Comparison of ENCODE assay signal across 8 mouse cellular contexts in the genomic region with DNA sequence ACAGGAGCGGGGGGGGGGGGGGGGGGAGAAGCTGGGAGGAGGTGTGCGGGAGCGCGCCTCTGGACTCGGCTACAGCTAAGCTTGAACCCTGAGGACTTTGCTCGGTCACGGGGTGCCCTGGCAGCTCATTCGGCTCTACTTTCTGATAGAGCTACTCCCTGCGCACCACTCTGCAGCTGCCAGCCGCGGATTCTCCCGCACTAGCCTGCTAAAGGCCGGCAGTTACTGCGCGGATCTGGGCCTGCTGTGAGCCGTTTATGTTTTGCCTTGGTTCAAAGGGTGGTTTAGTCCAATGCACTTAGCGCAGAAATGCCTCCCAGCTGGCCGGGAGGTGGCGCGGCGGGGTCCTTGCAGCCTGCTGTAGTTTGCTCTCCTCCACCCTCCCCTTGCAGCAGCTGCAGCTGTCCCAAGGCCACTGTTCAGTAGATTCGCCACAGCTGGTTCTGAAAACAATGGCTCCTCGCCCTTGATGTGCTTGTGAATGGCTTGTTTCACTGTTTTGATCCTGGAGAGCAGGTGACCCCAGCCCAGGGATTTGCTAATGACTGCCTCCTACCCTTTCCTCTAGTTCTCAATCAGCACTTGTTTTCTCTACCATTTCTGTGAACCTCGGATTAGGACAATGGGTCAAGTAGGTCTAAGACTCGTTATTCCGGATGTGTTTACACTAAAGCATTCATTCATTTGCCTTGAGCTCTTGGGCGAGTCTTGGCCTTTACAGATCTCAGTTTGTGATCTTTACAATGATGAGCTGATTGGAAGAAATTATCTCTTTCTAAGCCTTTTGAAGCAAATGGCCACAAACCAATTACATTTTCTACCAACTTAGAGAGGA. TPM values are rescaled to one million over a fixed set of nuclear protein-coding genes. Genes with fewer than 3 reads are reported as not detected.
DNase-seq lines count a peak whose midpoint lies in the region; ATAC-seq and TF ChIP-seq lines count a peak whose summit lies in the region.

No protein-coding gene starts in this region.

- H3K27ac ChIP-seq in brown adipose tissue, adult 24 weeks (replicated peaks; ENCODE audit: low read depth, low read length): peak overlapping the region; percentile 55
- H3K27ac ChIP-seq in forebrain, embryonic 13.5 days: peak overlapping the region; percentile 88
- peak overlapping the region; percentile 60 for H3K27ac ChIP-seq in heart, embryonic 15.5 days
- peak overlapping the region; percentile 72 for H3K27ac ChIP-seq in liver, embryonic 12.5 days
- H3K27ac ChIP-seq in neural tube, embryonic 14.5 days (ENCODE audit: low read depth, low read length): peak overlapping the region; percentile 84

- H3K4me1 ChIP-seq in E14TG2a.4 (replicated peaks; ENCODE audit: low read depth, low read length): peaks cover 16% of the 10 kb centered on the region
- peaks cover 6% of the 10 kb centered on the region; the same call in 1 of the 2 replicates for H3K4me1 ChIP-seq in brown adipose tissue, adult 24 weeks (ENCODE audit: control insufficient read depth, insufficient read depth, insufficient read length, low read length)
- 0 out of 2 replicates have a peak, but pooled peaks cover 7% of the 10 kb centered on the region for H3K4me1 ChIP-seq in forebrain, embryonic 13.5 days
- no peaks in the 10 kb centered on the region for H3K4me1 ChIP-seq in heart, embryonic 15.5 days (replicated peaks)
- no peaks in the 10 kb centered on the region for H3K4me1 ChIP-seq in liver, embryonic 12.5 days
- peaks cover 5% of the 10 kb centered on the region; the same call in 1 of the 2 replicates for H3K4me1 ChIP-seq in neural tube, embryonic 14.5 days (ENCODE audit: control insufficient read depth, insufficient read depth, low read length)

- no peaks in the 10 kb centered on the region for H3K36me3 ChIP-seq in E14TG2a.4 (ENCODE audit: insufficient read depth, low read length)
- no peaks in the 10 kb centered on the region for H3K36me3 ChIP-seq in forebrain, embryonic 13.5 days (ENCODE audit: poor library complexity, severe bottlenecking)
- no peaks in the 10 kb centered on the region for H3K36me3 ChIP-seq in heart, embryonic 15.5 days
- H3K36me3 ChIP-seq in liver, embryonic 12.5 days: no peaks in the 10 kb centered on the region
- H3K36me3 ChIP-seq in neural tube, embryonic 14.5 days (ENCODE audit: control insufficient read depth, insufficient read depth, low read length): no peaks in the 10 kb centered on the region

- H3K4me3 ChIP-seq in E14TG2a.4 (replicated peaks; ENCODE audit: low read length): peak overlapping the region; percentile 87
- H3K4me3 ChIP-seq in brown adipose tissue, adult 24 weeks (ENCODE audit: insufficient read depth, low read depth, low read length): peak overlapping the region; percentile 74
- peak overlapping the region; percentile 73 for H3K4me3 ChIP-seq in forebrain, embryonic 13.5 days
- peak overlapping the region; percentile 83 for H3K4me3 ChIP-seq in heart, embryonic 15.5 days
- peak overlapping the region; percentile 57 for H3K4me3 ChIP-seq in liver, embryonic 12.5 days
- H3K4me3 ChIP-seq in neural tube, embryonic 14.5 days (ENCODE audit: low read depth, low read length): peak overlapping the region; percentile 63

- TF ChIP-seq CTCF in E14TG2a.4 (conservative IDR thresholded peaks at IDR 0.05; ENCODE audit: low read length): peak; percentile 8; the same call in 1 of the 2 replicates

- peak overlapping the region; percentile 79 for H3K9ac ChIP-seq in forebrain, embryonic 13.5 days
- peak overlapping the region; percentile 69 for H3K9ac ChIP-seq in heart, embryonic 15.5 days
- peak overlapping the region; percentile 59 for H3K9ac ChIP-seq in liver, embryonic 12.5 days
- H3K9ac ChIP-seq in neural tube, embryonic 14.5 days (replicated peaks; ENCODE audit: low read depth, low read length): peak overlapping the region; percentile 74

- H3K9me3 ChIP-seq in E14TG2a.4 (ENCODE audit: low read length): no peaks in the 10 kb centered on the region
- H3K9me3 ChIP-seq in forebrain, embryonic 13.5 days (replicated peaks): no peaks in the 10 kb centered on the region
- H3K9me3 ChIP-seq in heart, embryonic 15.5 days (replicated peaks): no peaks in the 10 kb centered on the region
- no peaks in the 10 kb centered on the region for H3K9me3 ChIP-seq in liver, embryonic 12.5 days (replicated peaks)
- H3K9me3 ChIP-seq in neural tube, embryonic 14.5 days (ENCODE audit: control insufficient read depth, low read length): no peaks in the 10 kb centered on the region

- under 1% methylated on average over 23 of the region's 27 CpGs for WGBS in forebrain, embryonic 13.5 days
- WGBS in heart, embryonic 15.5 days: 1% methylated on average over 21 of the region's 27 CpGs
- 3% methylated on average over 22 of the region's 27 CpGs for WGBS in liver, embryonic 12.5 days (ENCODE audit: insufficient replicate concordance)
- WGBS in neural tube, embryonic 14.5 days: under 1% methylated on average over 23 of the region's 27 CpGs

- 0 out of 2 replicates have a peak, but pooled peaks cover 4% of the 10 kb centered on the region for H3K27me3 ChIP-seq in E14TG2a.4 (ENCODE audit: insufficient read depth, low read length)
- no peaks in the 10 kb centered on the region for H3K27me3 ChIP-seq in forebrain, embryonic 13.5 days
- no peaks in the 10 kb centered on the region for H3K27me3 ChIP-seq in heart, embryonic 15.5 days
- H3K27me3 ChIP-seq in liver, embryonic 12.5 days (replicated peaks): peaks cover 18% of the 10 kb centered on the region
- no peaks in the 10 kb centered on the region for H3K27me3 ChIP-seq in neural tube, embryonic 14.5 days (ENCODE audit: control insufficient read depth, insufficient read depth, low read length)

- peak; percentile 93 for DNase-seq in kidney, postnatal 10 days
- DNase-seq in urinary bladder, postnatal 10 days (ENCODE audit: low spot score): peak; percentile 50

- peak overlapping the region; percentile 75 for H3K4me2 ChIP-seq in forebrain, embryonic 13.5 days
- H3K4me2 ChIP-seq in heart, embryonic 15.5 days: peak overlapping the region; percentile 98
- H3K4me2 ChIP-seq in liver, embryonic 12.5 days: peak overlapping the region; percentile 67
- peak overlapping the region; percentile 72 for H3K4me2 ChIP-seq in neural tube, embryonic 14.5 days (ENCODE audit: low read depth, low read length)

- peak; percentile 91 for ATAC-seq in forebrain, embryonic 13.5 days
- peak; percentile 85 for ATAC-seq in heart, embryonic 15.5 days (replicated peaks; ENCODE audit: insufficient number of reproducible peaks, insufficient read depth, low FRiP score, low read depth)
- peak; percentile 76 for ATAC-seq in liver, embryonic 12.5 days
- ATAC-seq in neural tube, embryonic 14.5 days (ENCODE audit: low read depth): peak; percentile 94

RNA-seq across cellular contexts. Expression of gene Lurap1l, which starts 1.5 kb away (rescaled TPM):
- polyA plus RNA-seq in brown adipose tissue, adult 24 weeks (2012; ENCODE audit: insufficient read depth, insufficient read length, missing spikeins): 1.6 and 2.0 TPM in 2 replicates
- polyA plus RNA-seq in forebrain, embryonic 13.5 days (2015; fragmentation: Nextera tagmentation; extraction: Ambion mirVana): 3.2 and 3.3 TPM in 2 replicates
- polyA plus RNA-seq in heart, embryonic 15.5 days (2015; fragmentation: Nextera tagmentation; extraction: Ambion mirVana): 2.7 and 4.1 TPM in 2 replicates
- 3.5 and 3.7 TPM in 2 replicates for polyA plus RNA-seq in liver, embryonic 12.5 days (2016; fragmentation: Nextera tagmentation; extraction: Ambion mirVana)
- 13.3 and 15.3 TPM in 2 replicates for polyA plus RNA-seq in neural tube, embryonic 14.5 days (2014; fragmentation: Nextera tagmentation; extraction: Ambion mirVana)

Comparison
In these comparisons a context has a peak if more than half of its experiments do, and no peak if none do; other contexts are left out.
1. Peak in every context shown above with its lines: DNase-seq, ATAC-seq, H3K4me3 ChIP-seq and H3K27ac ChIP-seq.